Mouse (Mus musculus) midbrain, embryonic 15.5 days (tissue): ENCODE results near the gene Rfxank. TPM values are rescaled to one million over a fixed set of nuclear protein-coding genes. Genes with fewer than 3 reads are reported as not detected.

Experiments used
- ATAC-seq: fragments of 200-750 bp; cut with Nextera tagmentation; replicated peaks from 2 replicates; pipeline ENCODE4 v1.8.0; 2017; ENCODE audit warnings: moderate TSS enrichment
- H3K27ac ChIP-seq: fragments of 300-500 bp; sonication (generic); 2 replicates; pipeline ENCODE4 v1.5.1; 2015; ENCODE audit warnings: mild to moderate bottlenecking, inconsistent platforms
- H3K27me3 ChIP-seq: fragments of 300-500 bp; sonication (generic); replicated peaks from 2 replicates; pipeline ENCODE4 v1.6.1; 2015; ENCODE audit warnings: inconsistent platforms
- H3K36me3 ChIP-seq: fragments of 300-500 bp; sonication (generic); replicated peaks from 2 replicates; pipeline ENCODE4 v1.6.1; 2015; ENCODE audit warnings: inconsistent platforms
- H3K4me1 ChIP-seq: fragments of 300-500 bp; sonication (generic); 2 replicates; pipeline ENCODE4 v1.6.1; 2015; ENCODE audit warnings: inconsistent platforms
- H3K4me2 ChIP-seq: fragments of 300-500 bp; sonication (generic); 2 replicates; pipeline ENCODE4 v1.6.1; 2015; ENCODE audit warnings: inconsistent platforms, mild to moderate bottlenecking, moderate library complexity
- H3K4me3 ChIP-seq: fragments of 300-500 bp; sonication (generic); 2 replicates; pipeline ENCODE4 v1.5.1; 2015; ENCODE audit warnings: mild to moderate bottlenecking, inconsistent platforms
- H3K9ac ChIP-seq: fragments of 300-500 bp; sonication (generic); 2 replicates; pipeline ENCODE4 v1.6.1; 2015; ENCODE audit warnings: mild to moderate bottlenecking, inconsistent platforms
- H3K9me3 ChIP-seq: fragments of 300-500 bp; sonication (generic); 2 replicates; pipeline ENCODE4 v1.6.1; 2016; ENCODE audit warnings: inconsistent platforms
- WGBS: fragments of 180-500 bp; shearing (Covaris S2); methylation state at CpG from one replicate; pipeline ENCODE4 v1.1.7; 2015; ENCODE audit warnings: mixed read lengths; 5-methylcytosine and 5-hydroxymethylcytosine counted together
- microRNA-seq: library from miRNA; unstranded; fragments of <30 nt; microRNA quantifications from one replicate; pipeline ENCODE4, GENCODE M21; 2016
- polyA plus RNA-seq: library from polyadenylated mRNA; unstranded; fragments of >200 nt; fragmentation: Nextera tagmentation; extraction: Ambion mirVana; gene quantifications from 2 replicates; pipeline ENCODE4 v1.2.1, GENCODE M21; 2015

The Rfxank gene
- polyA plus RNA-seq, 1 experiment from 2014 or later = 13.4 TPM

- no peak overlapping the region for H3K4me3 ChIP-seq
- 34% methylated on average over 9 of the region's 9 CpGs for WGBS
- peaks cover 6% of the 10 kb centered on the region; the same call in 1 of the 2 replicates for H3K36me3 ChIP-seq
- peaks cover 44% of the 10 kb centered on the region for H3K27me3 ChIP-seq
- H3K9me3 ChIP-seq = no peaks in the 10 kb centered on the region
- H3K9ac ChIP-seq = no peak overlapping the region
- peak; percentile 52 for ATAC-seq
- H3K27ac ChIP-seq = 0 out of 2 replicates have a peak overlapping the region, but pooled peaks have one; percentile 1
- H3K4me2 ChIP-seq = no peak overlapping the region
- H3K4me1 ChIP-seq = peaks cover 36% of the 10 kb centered on the region
These were observed 49.5 kb downstream of the Rfxank start for GRCm38 (mm10) chr8:70089296-70089960.

- Histone ChIP-seq H3K9ac (peak overlapping the region; percentile 54), H3K36me3 (no peaks in the 10 kb centered on the region), H3K9me3 (no peaks in the 10 kb centered on the region), H3K4me2 (peak overlapping the region; percentile 95), H3K4me3 (peak overlapping the region; percentile 47), H3K27me3 (peaks cover 58% of the 10 kb centered on the region), H3K27ac (no peak overlapping the region), H3K4me1 (peaks cover 50% of the 10 kb centered on the region)
- peak; percentile 68 for ATAC-seq
- 4% methylated on average over 55 of the region's 56 CpGs for WGBS
These were observed 50.9 kb downstream of the Rfxank start for GRCm38 (mm10) chr8:70087836-70088650.

GRCm38 (mm10) chr8:70087237-70087636, 51.7 kb downstream of the Rfxank start:
- no peaks in the 10 kb centered on the region for H3K36me3 ChIP-seq
- H3K4me1 ChIP-seq = peaks cover 51% of the 10 kb centered on the region
- H3K9me3 ChIP-seq = no peaks in the 10 kb centered on the region
- 9% methylated on average over 7 of the region's 7 CpGs for WGBS
- ATAC-seq = no peak
- H3K27me3 ChIP-seq = peaks cover 66% of the 10 kb centered on the region
- no peak overlapping the region for H3K4me3 ChIP-seq
- no peak overlapping the region for H3K4me2 ChIP-seq
- no peak overlapping the region for H3K9ac ChIP-seq
- no peak overlapping the region for H3K27ac ChIP-seq

GRCm38 (mm10) chr8:70086151-70086550, 52.8 kb downstream of the Rfxank start:
- H3K36me3 ChIP-seq = no peaks in the 10 kb centered on the region
- H3K27me3 ChIP-seq = peaks cover 73% of the 10 kb centered on the region
- H3K9me3 ChIP-seq = no peaks in the 10 kb centered on the region
- 46% methylated on average over 1 of the region's 1 CpGs for WGBS
- no peak overlapping the region for H3K27ac ChIP-seq
- no peak overlapping the region for H3K9ac ChIP-seq
- H3K4me1 ChIP-seq = peaks cover 51% of the 10 kb centered on the region
- no peak overlapping the region for H3K4me2 ChIP-seq
- no peak overlapping the region for H3K4me3 ChIP-seq
- no peak for ATAC-seq

GRCm38 (mm10) chr8:70084191-70085065, 54.5 kb downstream of the Rfxank start:
- WGBS = 1% methylated on average over 71 of the region's 71 CpGs
- Histone ChIP-seq H3K4me2 (peak overlapping the region; percentile 78), H3K27me3 (peaks cover 73% of the 10 kb centered on the region), H3K9ac (peak overlapping the region; percentile 12; the same call in 1 of the 2 replicates), H3K9me3 (no peaks in the 10 kb centered on the region), H3K4me1 (peaks cover 42% of the 10 kb centered on the region), H3K27ac (no peak overlapping the region), H3K4me3 (peak overlapping the region; percentile 38), H3K36me3 (no peaks in the 10 kb centered on the region)
- ATAC-seq = peak; percentile 19; the same call in 1 of the 2 replicates

- under 1% methylated on average over 26 of the region's 26 CpGs for WGBS
These were observed 55.7 kb downstream of the Rfxank start, which contains the start of gene Hapln4 for GRCm38 (mm10) chr8:70083285-70083684. Hapln4 (plus strand) TSS chr8:70083457.

GRCm38 (mm10) chr8:70081976-70082375, 57.0 kb downstream of the Rfxank start:
- WGBS = 95% methylated on average over 2 of the region's 2 CpGs
- Histone ChIP-seq H3K4me2 (no peak overlapping the region), H3K9me3 (no peaks in the 10 kb centered on the region), H3K9ac (no peak overlapping the region), H3K36me3 (no peaks in the 10 kb centered on the region), H3K27ac (no peak overlapping the region), H3K27me3 (peaks cover 53% of the 10 kb centered on the region), H3K4me1 (peaks cover 22% of the 10 kb centered on the region), H3K4me3 (no peak overlapping the region)
- ATAC-seq = no peak

More at GRCm38 (mm10) chr8:70083285-70083684, 55.7 kb downstream of the Rfxank start, which contains the start of gene Hapln4:
- ATAC-seq = no peak
- peaks cover 31% of the 10 kb centered on the region for H3K4me1 ChIP-seq
- H3K36me3 ChIP-seq = no peaks in the 10 kb centered on the region
- peak within 1 kb of the TSS; percentile 12; the same call in 1 of the 2 replicates for H3K9ac ChIP-seq
- peaks cover 66% of the 10 kb centered on the region for H3K27me3 ChIP-seq
- H3K27ac ChIP-seq = no peak within 1 kb of the TSS
- H3K4me3 ChIP-seq = peak within 1 kb of the TSS; percentile 38
- peak within 1 kb of the TSS; percentile 78 for H3K4me2 ChIP-seq
- H3K9me3 ChIP-seq = no peaks in the 10 kb centered on the region

Small RNAs within 50 kb of the gene (microRNA-seq; reads per million reads assigned to microRNA genes)
- gene Mir7066 = 3.1 reads per million, percentile 15 among the genes with 10 or more reads in this experiment

Other genes with a start within 250 kb of the Rfxank start
- 4.5 and 4.7 TPM in 2 replicates for gene Tssk6, start 237.0 kb downstream of the Rfxank start, polyA plus RNA-seq
- gene Ndufa13, start 236.6 kb downstream of the Rfxank start, polyA plus RNA-seq = 171 and 172 TPM in 2 replicates
- 9.6 and 12.2 TPM in 2 replicates for gene Yjefn3, start 236.4 kb downstream of the Rfxank start, polyA plus RNA-seq
- 27.2 and 31.7 TPM in 2 replicates for gene Gatad2a, start 142.8 kb downstream of the Rfxank start, polyA plus RNA-seq
- gene Mau2, start 96.4 kb downstream of the Rfxank start, polyA plus RNA-seq = 87.5 and 87.8 TPM in 2 replicates
- 65.4 and 65.9 TPM in 2 replicates for gene Sugp1, start 96.3 kb downstream of the Rfxank start, polyA plus RNA-seq
- gene Tm6sf2, start 66.2 kb downstream of the Rfxank start, polyA plus RNA-seq = 1.7 and 2.1 TPM in 2 replicates
- gene Hapln4, start 55.7 kb downstream of the Rfxank start, polyA plus RNA-seq = 0.93 and 1.4 TPM in 2 replicates
- 186 and 193 TPM in 2 replicates for gene Ncan, start 18.3 kb downstream of the Rfxank start, polyA plus RNA-seq
- gene Nr2c2ap, start 7.8 kb downstream of the Rfxank start, polyA plus RNA-seq = 36.7 and 39.1 TPM in 2 replicates
- gene Borcs8, start 345 bp upstream of the Rfxank start, polyA plus RNA-seq = 59.1 and 64.8 TPM in 2 replicates
- gene Mef2b, start 557 bp upstream of the Rfxank start, polyA plus RNA-seq = 0.37 and 0.56 TPM in 2 replicates
- gene Tmem161a, start 33.2 kb upstream of the Rfxank start, polyA plus RNA-seq = 60.9 and 62.0 TPM in 2 replicates
- gene Slc25a42, start 73.2 kb upstream of the Rfxank start, polyA plus RNA-seq = 8.7 and 10.9 TPM in 2 replicates
- gene Sugp2, start 95.1 kb upstream of the Rfxank start, polyA plus RNA-seq = 102 and 109 TPM in 2 replicates
- 117 and 118 TPM in 2 replicates for gene Armc6, start 95.3 kb upstream of the Rfxank start, polyA plus RNA-seq
- gene Homer3, start 143.7 kb upstream of the Rfxank start, polyA plus RNA-seq = 37.9 and 41.2 TPM in 2 replicates
- gene Ddx49, start 163.3 kb upstream of the Rfxank start, polyA plus RNA-seq = 44.5 and 48.0 TPM in 2 replicates
- 299 and 322 TPM in 2 replicates for gene Cope, start 163.4 kb upstream of the Rfxank start, polyA plus RNA-seq
- 38.2 and 40.1 TPM in 2 replicates for gene Cers1, start 176.6 kb upstream of the Rfxank start, polyA plus RNA-seq
- 5.3 and 7.4 TPM in 2 replicates for gene Gdf1, start 190.7 kb upstream of the Rfxank start, polyA plus RNA-seq
- 15.1 and 16.0 TPM in 2 replicates for gene Upf1, start 214.1 kb upstream of the Rfxank start, polyA plus RNA-seq
- gene Comp, start 234.4 kb upstream of the Rfxank start, polyA plus RNA-seq = 0.50 and 0.57 TPM in 2 replicates